Mouse (Mus musculus): ENCODE measurements around the gene Plg.

Plg gene

GRCm38 (mm10) chr17:12377981-12378705 is at the start of gene Plg:
Gene Plg, plus strand, starts transcription at chr17:12378608.
- no peak for DNase-seq (ENCODE audit: low read depth)

- no peak for DNase-seq (ENCODE audit: low read depth)
Measured at GRCm38 (mm10) chr17:12335115-12335514, 43.3 kb upstream of the Plg start.

- no peak for DNase-seq (ENCODE audit: low read depth)
Measured at GRCm38 (mm10) chr17:12336073-12336868, 42.1 kb upstream of the Plg start.

- DNase-seq (ENCODE audit: low read depth): no peak
Measured at GRCm38 (mm10) chr17:12337156-12337555, 41.3 kb upstream of the Plg start.

- DNase-seq (ENCODE audit: low read depth): no peak
Measured at GRCm38 (mm10) chr17:12343702-12344376, 34.6 kb upstream of the Plg start.

- no peak for DNase-seq (ENCODE audit: low read depth)
Measured at GRCm38 (mm10) chr17:12347462-12347861, 30.9 kb upstream of the Plg start.

- no peak for DNase-seq (ENCODE audit: low read depth)
Measured at GRCm38 (mm10) chr17:12351564-12351963, 26.8 kb upstream of the Plg start.

- DNase-seq (ENCODE audit: low read depth): no peak
Measured at GRCm38 (mm10) chr17:12352781-12353180, 25.6 kb upstream of the Plg start.

GRCm38 (mm10) chr17:12359876-12360275 is 18.5 kb upstream of the Plg start:
- DNase-seq (ENCODE audit: low read depth): no peak

GRCm38 (mm10) chr17:12363601-12364425 is 14.6 kb upstream of the Plg start:
- no peak for DNase-seq (ENCODE audit: low read depth)

GRCm38 (mm10) chr17:12364426-12364735 is 14.0 kb upstream of the Plg start:
- no peak for DNase-seq (ENCODE audit: low read depth)

- DNase-seq (ENCODE audit: low read depth): no peak
Measured at GRCm38 (mm10) chr17:12367373-12367930, 11.0 kb upstream of the Plg start.

GRCm38 (mm10) chr17:12369393-12369792 is 9.0 kb upstream of the Plg start:
- DNase-seq (ENCODE audit: low read depth): no peak

- DNase-seq (ENCODE audit: low read depth): no peak
Measured at GRCm38 (mm10) chr17:12370289-12370688, 8.1 kb upstream of the Plg start.

- no peak for DNase-seq (ENCODE audit: low read depth)
Measured at GRCm38 (mm10) chr17:12371310-12371925, 7.0 kb upstream of the Plg start.

GRCm38 (mm10) chr17:12372021-12372420 is 6.4 kb upstream of the Plg start:
- DNase-seq (ENCODE audit: low read depth): peak; percentile 67

- DNase-seq (ENCODE audit: low read depth): no peak
Measured at GRCm38 (mm10) chr17:12373601-12374144, 4.7 kb upstream of the Plg start.

- no peak for DNase-seq (ENCODE audit: low read depth)
Measured at GRCm38 (mm10) chr17:12380287-12380686, 1.9 kb downstream of the Plg start.

GRCm38 (mm10) chr17:12381579-12381978 is 3.2 kb downstream of the Plg start:
- DNase-seq (ENCODE audit: low read depth): no peak

GRCm38 (mm10) chr17:12382531-12382930 is 4.1 kb downstream of the Plg start:
- no peak for DNase-seq (ENCODE audit: low read depth)

Measured in c-Kit-positive CD71-positive TER-119-negative erythroid progenitor cells, embryonic 14.5 days (primary cell).